Mouse (Mus musculus) MEL (cell line): ENCODE data around the gene Bcl2l1. TPM values are rescaled to one million over a fixed set of nuclear protein-coding genes. Genes with fewer than 3 reads are reported as not detected.
A peak's percentile ranks its signal among the peaks of the same experiment; 100 is the strongest.

ENCODE experiments used
- DNase-seq: peaks from one replicate; pipeline ENCODE4 v3.0.0; 2011; ENCODE audit warnings: low read depth, low spot score
- H3K27ac ChIP-seq: 2 replicates; pipeline ENCODE4 v1.5.1; 2012; ENCODE audit warnings: low read depth, mild to moderate bottlenecking, control low read depth, low read length, moderate library complexity; ENCODE audit not compliant: control insufficient read depth
- H3K27me3 ChIP-seq, 2 experiments: fragments of 150-350 bp in 1 of 2; sonication (generic) in 1 of 2; 2 replicates each; pipeline ENCODE4 v1.6.1; 2012; ENCODE audit warnings: low read length in 2 of 2, mild to moderate bottlenecking in 2 of 2, improper control_type of control experiment in 1 of 2, moderate library complexity in 1 of 2; ENCODE audit not compliant: insufficient read depth in 2 of 2, control insufficient read depth in 1 of 2
- H3K36me3 ChIP-seq, 2 experiments: 2 replicates each; pipeline ENCODE4 v1.6.1; 2012 to 2014; ENCODE audit warnings: low read length in 2 of 2, improper control_type of control experiment in 1 of 2, inconsistent platforms in 1 of 2, mild to moderate bottlenecking in 1 of 2; ENCODE audit not compliant: insufficient read depth in 2 of 2, control insufficient read depth in 1 of 2
- H3K4me1 ChIP-seq, 2 experiments: fragments of 150-350 bp in 1 of 2; sonication (generic) in 1 of 2; 2 replicates each; pipeline ENCODE4 v1.6.1; 2012; ENCODE audit warnings: low read length in 2 of 2, improper control_type of control experiment in 1 of 2, mild to moderate bottlenecking in 1 of 2; ENCODE audit not compliant: insufficient read depth in 2 of 2, control insufficient read depth in 1 of 2
- H3K4me3 ChIP-seq, 2 experiments: fragments of 150-350 bp in 1 of 2; sonication (generic) in 1 of 2; 2 replicates each; pipeline ENCODE4 v1.5.1; 2012; ENCODE audit warnings: low read depth in 2 of 2, low read length in 2 of 2, mild to moderate bottlenecking in 2 of 2, moderate library complexity in 2 of 2, control low read depth in 1 of 2, improper control_type of control experiment in 1 of 2; ENCODE audit not compliant: control insufficient read depth in 1 of 2, insufficient read depth in 1 of 2
- H3K79me2 ChIP-seq: 2 replicates; pipeline ENCODE4 v1.6.1; 2012; ENCODE audit warnings: mild to moderate bottlenecking, low read length, moderate library complexity; ENCODE audit not compliant: control insufficient read depth, poor library complexity, insufficient read depth
- H3K9ac ChIP-seq: 2 replicates; pipeline ENCODE4 v1.6.1; 2012; ENCODE audit warnings: low read depth, mild to moderate bottlenecking, control low read depth, low read length, moderate library complexity; ENCODE audit not compliant: control insufficient read depth, poor library complexity, severe bottlenecking
- H3K9me3 ChIP-seq: fragments of 150-350 bp; sonication (generic); replicated peaks from 2 replicates; pipeline ENCODE4 v1.6.1; 2012; ENCODE audit warnings: mild to moderate bottlenecking, low read length, improper control_type of control experiment, moderate library complexity; ENCODE audit not compliant: insufficient read depth
- BHLHE40 ChIP-seq: IDR thresholded peaks from 2 replicates; pipeline ENCODE4 v1.6.1; 2012; ENCODE audit warnings: low read depth, mild to moderate bottlenecking, inconsistent platforms, low read length, improper control_type of control experiment, borderline replicate concordance
- CHD1 ChIP-seq: IDR thresholded peaks from 2 replicates; pipeline ENCODE4 v1.6.1; 2012; ENCODE audit warnings: low read depth, mild to moderate bottlenecking, inconsistent platforms, low read length, improper control_type of control experiment
- E2F4 ChIP-seq: IDR thresholded peaks from 2 replicates; pipeline ENCODE4 v1.6.1; 2011; ENCODE audit warnings: low read depth, low read length, improper control_type of control experiment, borderline replicate concordance
- ELF1 ChIP-seq: IDR thresholded peaks from 2 replicates; pipeline ENCODE4 v1.6.1; 2014; ENCODE audit warnings: low read depth, mild to moderate bottlenecking, inconsistent platforms, low read length, improper control_type of control experiment, moderate library complexity
- ETS1 ChIP-seq: IDR thresholded peaks from 2 replicates; pipeline ENCODE4 v1.6.1; 2012; ENCODE audit warnings: low read depth, mild to moderate bottlenecking, inconsistent platforms, low read length, improper control_type of control experiment, moderate library complexity
- GATA1 ChIP-seq: IDR thresholded peaks from 2 replicates; pipeline ENCODE4 v1.6.1; 2011; ENCODE audit warnings: low read depth, low read length, improper control_type of control experiment
- KAT2A ChIP-seq: conservative IDR thresholded peaks from 2 replicates; pipeline ENCODE4 v1.6.1; 2012; ENCODE audit warnings: low read depth, low read length, improper control_type of control experiment, inconsistent platforms
- MAX ChIP-seq: IDR thresholded peaks from 2 replicates; pipeline ENCODE4 v1.6.1; 2011; ENCODE audit warnings: low read length, improper control_type of control experiment
- MAZ ChIP-seq: IDR thresholded peaks from 2 replicates; pipeline ENCODE4 v1.6.1; 2012; ENCODE audit warnings: low read depth, mild to moderate bottlenecking, inconsistent platforms, low read length, improper control_type of control experiment
- MEF2A ChIP-seq: IDR thresholded peaks from 2 replicates; pipeline ENCODE4 v1.6.1; 2014; ENCODE audit warnings: low read depth, mild to moderate bottlenecking, inconsistent platforms, low read length, improper control_type of control experiment; ENCODE audit not compliant: poor library complexity, insufficient replicate concordance, severe bottlenecking; ENCODE audit errors: extremely low read depth
- MXI1 ChIP-seq: IDR thresholded peaks from 2 replicates; pipeline ENCODE4 v1.6.1; 2011; ENCODE audit warnings: mild to moderate bottlenecking, low read depth, low read length, improper control_type of control experiment
- MYC ChIP-seq: IDR thresholded peaks from 2 replicates; pipeline ENCODE4 v1.6.1; 2011; ENCODE audit warnings: low read depth, mild to moderate bottlenecking, low read length, improper control_type of control experiment, moderate library complexity
- NELFE ChIP-seq: IDR thresholded peaks from 2 replicates; pipeline ENCODE4 v1.6.1; 2011; ENCODE audit warnings: low read depth, low read length, improper control_type of control experiment
- NRF1 ChIP-seq: IDR thresholded peaks from 2 replicates; pipeline ENCODE4 v1.6.1; 2014; ENCODE audit warnings: low read depth, mild to moderate bottlenecking, inconsistent platforms, low read length, improper control_type of control experiment, moderate library complexity; ENCODE audit not compliant: poor library complexity, insufficient read depth, severe bottlenecking
- POLR2A ChIP-seq, 2 experiments: IDR thresholded peaks; 2 replicates each; pipeline ENCODE4 v1.6.1; 2011 to 2012; ENCODE audit warnings: low read length in 2 of 2, mild to moderate bottlenecking in 2 of 2, control low read depth in 1 of 2, improper control_type of control experiment in 1 of 2, low read depth in 1 of 2, moderate library complexity in 1 of 2; ENCODE audit not compliant: control insufficient read depth in 1 of 2, insufficient read depth in 1 of 2, poor library complexity in 1 of 2
- POLR2AphosphoS2 ChIP-seq: IDR thresholded peaks from 2 replicates; pipeline ENCODE4 v1.6.1; 2011; ENCODE audit warnings: low read length, improper control_type of control experiment
- POLR2AphosphoS5 ChIP-seq: IDR thresholded peaks from 2 replicates; pipeline ENCODE4 v1.6.1; 2012; ENCODE audit warnings: low read depth, borderline replicate concordance, mild to moderate bottlenecking, inconsistent platforms, low read length, moderate library complexity, mixed read lengths
- RCOR1 ChIP-seq: IDR thresholded peaks from 2 replicates; pipeline ENCODE4 v1.6.1; 2012; ENCODE audit warnings: low read depth, mild to moderate bottlenecking, inconsistent platforms, low read length, improper control_type of control experiment
- SIN3A ChIP-seq: IDR thresholded peaks from 2 replicates; pipeline ENCODE4 v1.6.1; 2012; ENCODE audit warnings: low read length, improper control_type of control experiment, inconsistent platforms
- TBP ChIP-seq: IDR thresholded peaks from 2 replicates; pipeline ENCODE4 v1.8.0; 2011; ENCODE audit warnings: low read depth, low read length, improper control_type of control experiment
- TCF12 ChIP-seq: IDR thresholded peaks from 2 replicates; pipeline ENCODE4 v1.6.1; 2014; ENCODE audit warnings: low read depth, mild to moderate bottlenecking, inconsistent platforms, low read length, improper control_type of control experiment, moderate library complexity
- USF1 ChIP-seq: IDR thresholded peaks from 2 replicates; pipeline ENCODE4 v1.6.1; 2014; ENCODE audit warnings: low read depth, mild to moderate bottlenecking, inconsistent platforms, low read length, improper control_type of control experiment, moderate library complexity
- USF2 ChIP-seq, 2 experiments: IDR thresholded peaks; 2 replicates each; pipeline ENCODE4 v1.6.1; 2011 to 2012; ENCODE audit warnings: improper control_type of control experiment in 2 of 2, low read length in 2 of 2, borderline replicate concordance in 1 of 2, inconsistent platforms in 1 of 2, low read depth in 1 of 2, mild to moderate bottlenecking in 1 of 2; ENCODE audit not compliant: insufficient read depth in 1 of 2
- ZKSCAN1 ChIP-seq: IDR thresholded peaks from 2 replicates; pipeline ENCODE4 v1.6.1; 2012; ENCODE audit warnings: low read depth, mild to moderate bottlenecking, inconsistent platforms, low read length, improper control_type of control experiment, moderate library complexity
- ZMIZ1 ChIP-seq: IDR thresholded peaks from 2 replicates; pipeline ENCODE4 v1.6.1; 2012; ENCODE audit warnings: low read depth, mild to moderate bottlenecking, inconsistent platforms, low read length, improper control_type of control experiment, moderate library complexity
- ZNF384 ChIP-seq: IDR thresholded peaks from 2 replicates; pipeline ENCODE4 v1.6.1; 2012; ENCODE audit warnings: low read depth, mild to moderate bottlenecking, inconsistent platforms, low read length, improper control_type of control experiment
- polyA plus RNA-seq, 2 experiments: library from polyadenylated mRNA; stranded (reverse) in 1 of 2; unstranded in 1 of 2; fragments of >175 nt in 1 of 2; fragments of >200 nt in 1 of 2; gene quantifications; 2 replicates each; pipeline versions ENCODE4 v1.2.1 to v1.2.4; 2012; ENCODE audit warnings: low replicate concordance in 2 of 2, low read depth in 1 of 2; ENCODE audit not compliant: insufficient read length in 2 of 2, insufficient read depth in 1 of 2, missing spikeins in 1 of 2
- total RNA-seq: library from RNA; depleted of rRNA; stranded (reverse); fragments of 300-350 nt; gene quantifications from 2 replicates; pipeline ENCODE4 v1.2.3, GENCODE M21; 2012

The Bcl2l1 gene
- total and polyA plus RNA-seq, 3 experiments = 6.5 to 23.9 TPM; not detected in 1

DNA sequence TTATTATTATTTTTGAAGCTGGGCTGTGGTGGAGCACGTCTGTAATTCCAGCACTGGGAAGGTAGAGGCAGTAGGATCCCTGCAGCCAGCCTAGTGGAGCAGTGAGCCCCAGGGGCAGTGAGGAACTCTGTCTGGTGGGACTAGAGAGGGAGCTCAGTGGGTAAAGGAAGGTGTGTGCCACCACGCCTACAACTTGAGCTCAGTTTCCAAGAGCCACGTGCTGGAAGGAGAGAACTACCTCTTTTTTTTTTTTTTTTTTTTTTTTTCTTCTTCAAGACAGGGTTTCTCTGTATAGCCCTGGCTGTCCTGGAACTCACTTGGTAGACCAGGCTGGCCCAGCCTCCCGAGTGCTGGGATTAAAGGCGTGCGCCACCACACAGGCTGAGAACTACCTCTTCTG, 68.2 kb downstream of the Bcl2l1 start:
- TF ChIP-seq MAX (peak; percentile 83), KAT2A (no peak), ZNF384 (peak; percentile 96), SIN3A (peak; percentile 55), ZKSCAN1 (peak; percentile 24; the same call in 1 of the 2 replicates), MXI1 (peak; percentile 71; the same call in 1 of the 2 replicates), NRF1 (no peak), ETS1 (no peak), TCF12 (no peak), GATA1 (no peak), USF2 (IDR thresholded peaks at IDR 0.05; ENCODE audit: borderline replicate concordance in 1 of 2, insufficient read depth in 1 of 2, low read depth in 1 of 2, low read length in 2 of 2) (no peak), MEF2A (no peak), USF1 (peak; percentile 71), MYC (peak; percentile 89), CHD1 (no peak), BHLHE40 (peak; percentile 56; the same call in 1 of the 2 replicates), E2F4 (no peak)
- DNase-seq = peak; percentile 64
- H3K4me3 ChIP-seq = no peak overlapping the region; a peak in 1 of 4 replicates
- no peak overlapping the region for H3K27ac ChIP-seq
- H3K9ac ChIP-seq = no peak overlapping the region
- peaks cover 0 to 17% of the 10 kb centered on the region in 2 experiments; a peak in 2 of 4 replicates for H3K36me3 ChIP-seq
- no peaks in the 10 kb centered on the region for H3K79me2 ChIP-seq
- no peaks in the 10 kb centered on the region for H3K27me3 ChIP-seq
- H3K4me1 ChIP-seq = peaks cover 0 to 27% of the 10 kb centered on the region in 2 experiments; a peak in 3 of 4 replicates
- H3K9me3 ChIP-seq = no peaks in the 10 kb centered on the region

DNA sequence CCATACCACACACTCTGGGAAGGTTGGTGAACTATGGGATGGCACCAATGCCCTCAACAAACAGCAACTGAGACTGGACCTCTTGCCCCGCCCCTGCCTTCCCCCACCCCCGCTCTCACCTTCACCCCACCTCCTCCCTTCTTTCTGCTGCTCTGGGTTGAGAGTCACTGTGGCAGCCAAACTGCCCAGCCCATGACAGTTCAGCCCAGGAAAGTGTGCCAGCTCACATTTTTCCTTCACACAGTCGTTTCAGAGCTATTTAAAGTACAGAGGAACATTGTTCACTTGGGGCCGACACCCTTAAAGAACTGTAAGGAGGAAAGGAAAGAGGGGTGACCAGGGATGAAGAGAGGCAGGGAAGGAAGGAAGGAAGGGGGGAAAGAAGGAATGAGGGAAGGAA, 73.2 kb downstream of the Bcl2l1 start:
- no peaks in the 10 kb centered on the region; a peak in 1 of 4 replicates for H3K4me1 ChIP-seq
- DNase-seq = no peak
- H3K27me3 ChIP-seq = no peaks in the 10 kb centered on the region
- no peaks in the 10 kb centered on the region for H3K79me2 ChIP-seq
- H3K9ac ChIP-seq = no peak overlapping the region
- peaks cover 0 to 2% of the 10 kb centered on the region in 2 experiments; a peak in 1 of 4 replicates for H3K36me3 ChIP-seq
- no peaks in the 10 kb centered on the region for H3K9me3 ChIP-seq
- H3K27ac ChIP-seq = no peak overlapping the region
- TF ChIP-seq NELFE (no peak), POLR2AphosphoS5 (no peak), BHLHE40 (no peak), TCF12 (no peak), MAZ (no peak), POLR2A (IDR thresholded peaks at IDR 0.05; ENCODE audit: control insufficient read depth in 1 of 2, insufficient read depth in 1 of 2, low read depth in 1 of 2, low read length in 2 of 2, poor library complexity in 1 of 2) (no peak), POLR2AphosphoS2 (no peak), MEF2A (no peak), RCOR1 (no peak), ZMIZ1 (no peak), ELF1 (no peak), ETS1 (no peak), GATA1 (no peak), TBP (no peak)
- H3K4me3 ChIP-seq = no peak overlapping the region
